Comparison of ENCODE assay signal across 8 mouse cellular contexts in the genomic region with DNA sequence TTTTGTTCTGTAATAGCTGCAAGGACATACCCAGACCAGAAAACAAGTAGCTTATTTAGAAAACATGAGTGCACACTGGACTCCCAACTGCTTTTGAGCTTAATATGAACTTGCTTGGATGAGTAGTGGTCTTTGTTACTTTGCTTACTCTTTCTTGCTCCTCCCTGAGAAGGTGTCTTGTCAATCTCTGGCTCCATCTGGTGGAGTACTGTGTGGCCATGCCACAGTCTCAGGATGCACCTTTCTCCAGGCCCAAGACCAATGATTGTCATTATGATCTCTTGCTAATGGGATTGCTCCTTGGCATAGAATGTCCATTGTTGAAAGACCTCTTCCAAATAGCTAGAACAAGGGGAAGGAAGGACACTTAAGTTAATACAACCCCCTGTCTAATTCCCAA.
DNase-seq lines count a peak whose midpoint lies in the region; ATAC-seq and TF ChIP-seq lines count a peak whose summit lies in the region.
"Had no signal": no experiment of that assay in that cellular context is flagged by ENCODE, and none has a peak within 500 bp of the region (broad histone marks: within the 10 kb centered on the region; RNA-seq: fewer than 3 reads in every experiment).

No protein-coding gene starts in this region.

- H3K4me1 ChIP-seq in limb, embryonic 11.5 days (ENCODE audit: control insufficient read depth, insufficient read depth, low read length) = no peaks in the 10 kb centered on the region
- peaks cover 2% of the 10 kb centered on the region for H3K4me1 ChIP-seq in limb, embryonic 10.5 days
- no peaks in the 10 kb centered on the region for H3K4me1 ChIP-seq in cortical plate, adult 2 months (ENCODE audit: control insufficient read depth, insufficient read depth, low read length)
- H3K4me1 ChIP-seq in hindbrain, embryonic 16.5 days (ENCODE audit: control insufficient read depth, insufficient read depth, low read depth, low read length) = no peaks in the 10 kb centered on the region
- H3K4me1 ChIP-seq: neural tube, embryonic 13.5 days had no signal

- H3K27me3 ChIP-seq in limb, embryonic 11.5 days (ENCODE audit: control insufficient read depth, insufficient read depth, low read length) = no peaks in the 10 kb centered on the region
- no peaks in the 10 kb centered on the region for H3K27me3 ChIP-seq in limb, embryonic 10.5 days (ENCODE audit: low read depth, poor library complexity, severe bottlenecking)
- no peaks in the 10 kb centered on the region for H3K27me3 ChIP-seq in hindbrain, embryonic 16.5 days (replicated peaks; ENCODE audit: control insufficient read depth, insufficient read depth, low read length)
- H3K27me3 ChIP-seq: neural tube, embryonic 13.5 days had no signal

- TF ChIP-seq CTCF in cortical plate, adult 2 months (IDR thresholded peaks at IDR 0.05; ENCODE audit: extremely low read depth, insufficient read depth, low read length) = peak; percentile 88

- no peaks in the 10 kb centered on the region for H3K9me3 ChIP-seq in limb, embryonic 11.5 days (ENCODE audit: control insufficient read depth, low read length)
- no peaks in the 10 kb centered on the region for H3K9me3 ChIP-seq in limb, embryonic 10.5 days (replicated peaks)
- H3K9me3 ChIP-seq in hindbrain, embryonic 16.5 days (ENCODE audit: control insufficient read depth, low read length) = no peaks in the 10 kb centered on the region
- H3K9me3 ChIP-seq: neural tube, embryonic 13.5 days had no signal

- no peak overlapping the region for H3K4me3 ChIP-seq in limb, embryonic 11.5 days (ENCODE audit: low read depth, low read length)
- H3K4me3 ChIP-seq in limb, embryonic 10.5 days = no peak overlapping the region
- no peak overlapping the region for H3K4me3 ChIP-seq in cortical plate, adult 2 months (ENCODE audit: insufficient read depth, low read length)
- no peak overlapping the region for H3K4me3 ChIP-seq in hindbrain, embryonic 16.5 days (ENCODE audit: low read length)
- H3K4me3 ChIP-seq: neural tube, embryonic 13.5 days had no signal

- ATAC-seq in limb, embryonic 11.5 days (ENCODE audit: insufficient number of reproducible peaks, low FRiP score, low TSS enrichment, low read depth) = no peak
- ATAC-seq in hindbrain, embryonic 16.5 days = peak; percentile 79; the same call in 1 of the 2 replicates

- no peak overlapping the region for H3K27ac ChIP-seq in limb, embryonic 11.5 days (replicated peaks; ENCODE audit: low read depth, low read length)
- no peak overlapping the region for H3K27ac ChIP-seq in limb, embryonic 10.5 days
- H3K27ac ChIP-seq in cortical plate, adult 2 months (ENCODE audit: insufficient read depth, low read length) = no peak overlapping the region
- H3K27ac ChIP-seq in hindbrain, embryonic 16.5 days (ENCODE audit: low read depth, low read length) = no peak overlapping the region
- H3K27ac ChIP-seq: neural tube, embryonic 13.5 days had no signal

- H3K36me3 ChIP-seq in limb, embryonic 11.5 days (ENCODE audit: control insufficient read depth, insufficient read depth, low read length) = no peaks in the 10 kb centered on the region
- H3K36me3 ChIP-seq in limb, embryonic 10.5 days = no peaks in the 10 kb centered on the region
- no peaks in the 10 kb centered on the region for H3K36me3 ChIP-seq in hindbrain, embryonic 16.5 days (ENCODE audit: control insufficient read depth, insufficient read depth, low read length)
- H3K36me3 ChIP-seq: neural tube, embryonic 13.5 days had no signal

- no peak for TF ChIP-seq POLR2A in cortical plate, adult 2 months (IDR thresholded peaks at IDR 0.05; ENCODE audit: extremely low read depth, insufficient read depth, low read length)

- no peak overlapping the region for H3K9ac ChIP-seq in limb, embryonic 11.5 days (ENCODE audit: low read length)
- no peak overlapping the region for H3K9ac ChIP-seq in hindbrain, embryonic 16.5 days (ENCODE audit: low read depth, low read length)
- H3K9ac ChIP-seq: neural tube, embryonic 13.5 days had no signal

- no peak overlapping the region for H3K4me2 ChIP-seq in limb, embryonic 11.5 days (ENCODE audit: low read depth, severe bottlenecking)
- no peak overlapping the region for H3K4me2 ChIP-seq in hindbrain, embryonic 16.5 days (ENCODE audit: low read length)
- H3K4me2 ChIP-seq: neural tube, embryonic 13.5 days had no signal

- DNase-seq in limb, embryonic 11.5 days (ENCODE audit: low spot score) = peak; percentile 33
- no peak for DNase-seq in limb, embryonic 10.5 days (ENCODE audit: low spot score)
- peak; percentile 9 for DNase-seq in R1 (ENCODE audit: low read depth, low spot score)
- peak; percentile 34 for DNase-seq in mesoderm, embryonic 11.5 days (ENCODE audit: low read depth, low spot score)
- DNase-seq in B cell, adult 2 months = no peak

Comparison
In these comparisons a context has a peak if more than half of its experiments do, and no peak if none do; other contexts are left out.
1. DNase-seq: peak in limb, embryonic 11.5 days (single experiment), R1 (single experiment) and mesoderm, embryonic 11.5 days (single experiment); none in limb, embryonic 10.5 days (single experiment) and B cell, adult 2 months (0 of 2).